Mouse (Mus musculus) cerebellum, adult 2 months (tissue): ENCODE data around the gene Ankrd11.

ENCODE experiments used
- CTCF ChIP-seq: fragments of 200-500 bp; IDR thresholded peaks from 2 replicates; pipeline ENCODE4 v1.5.1; 2011; ENCODE audit warnings: low read depth, mild to moderate bottlenecking, control low read depth, low read length, moderate library complexity, borderline replicate concordance; ENCODE audit not compliant: insufficient read depth
- POLR2A ChIP-seq: fragments of 200-500 bp; IDR thresholded peaks from 2 replicates; pipeline ENCODE4 v1.6.1; 2011; ENCODE audit warnings: low read length, control low read depth, borderline replicate concordance; ENCODE audit not compliant: insufficient read depth

- TF ChIP-seq CTCF (peak; percentile 25; the same call in 1 of the 2 replicates), POLR2A (no peak)
These were observed 150.6 kb downstream of the Ankrd11 start for GRCm38 (mm10) chr8:122891440-122891839.
